Mouse (Mus musculus): ENCODE measurements around the gene Gm20903.
"Not testable (repeated sequence)": the region's sequence is repeated elsewhere in the genome, so short reads cannot be mapped to it uniquely, and the experiment has no call there.

DNA sequence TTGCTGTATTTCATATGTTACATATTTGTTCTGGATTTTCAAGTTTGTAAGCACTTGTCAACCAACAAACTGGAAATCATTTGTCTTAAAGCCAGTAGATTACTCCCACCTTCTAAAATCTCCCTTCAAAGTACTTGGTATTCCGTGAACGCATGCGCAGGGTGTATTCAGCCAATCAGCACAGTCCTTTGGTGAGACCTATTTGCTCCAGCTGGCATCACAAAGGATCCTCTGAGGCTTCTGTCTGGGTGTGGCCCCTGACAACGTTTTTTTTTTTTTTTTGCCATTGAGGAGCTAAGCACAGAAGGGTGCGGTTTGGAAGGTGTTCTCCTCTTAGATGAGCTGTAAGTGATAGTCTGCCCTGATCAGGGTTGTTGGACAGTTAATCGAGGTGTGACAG is at the start of gene Gm20903:
- TF ChIP-seq CTCF, POLR2A (IDR thresholded peaks at IDR 0.05; ENCODE audit: extremely low read depth, insufficient read depth, low read length): not testable (repeated sequence)

Data from cortical plate, adult 2 months (tissue).